Mouse (Mus musculus): ENCODE data around the gene AC129217.1. TPM values are rescaled to one million over a fixed set of nuclear protein-coding genes. Genes with fewer than 3 reads are reported as not detected.

AC129217.1 gene
- not detected for polyA plus RNA-seq (2015; fragmentation: Illumina TruSeq; extraction: RNeasy Lipid Tissue Mini Kit (QIAGEN cat#74804); ENCODE audit: low read depth, low replicate concordance)

DNA sequence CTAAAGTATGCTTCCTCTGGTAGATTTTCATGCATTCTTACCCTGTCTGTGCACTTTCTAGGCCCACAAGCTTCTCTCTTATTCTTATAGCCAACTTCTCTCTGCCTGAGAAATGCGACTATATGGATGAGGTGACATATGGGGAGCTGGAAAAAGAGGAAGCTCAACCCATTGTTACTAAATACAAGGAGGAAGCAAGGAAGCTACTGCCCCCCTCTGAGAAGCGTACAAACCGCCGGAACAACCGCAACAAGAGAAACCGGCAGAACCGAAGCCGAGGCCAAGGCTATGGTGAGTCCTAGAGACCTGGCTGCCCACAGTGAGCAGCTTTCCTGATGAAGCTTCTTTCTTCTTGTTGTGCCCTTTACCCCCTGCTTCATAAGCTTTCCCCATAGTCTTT is at the start of gene AC129217.1:
Gene AC129217.1 (plus strand): TSS at position 114 of the 400 bp plus-strand sequence.

DNA sequence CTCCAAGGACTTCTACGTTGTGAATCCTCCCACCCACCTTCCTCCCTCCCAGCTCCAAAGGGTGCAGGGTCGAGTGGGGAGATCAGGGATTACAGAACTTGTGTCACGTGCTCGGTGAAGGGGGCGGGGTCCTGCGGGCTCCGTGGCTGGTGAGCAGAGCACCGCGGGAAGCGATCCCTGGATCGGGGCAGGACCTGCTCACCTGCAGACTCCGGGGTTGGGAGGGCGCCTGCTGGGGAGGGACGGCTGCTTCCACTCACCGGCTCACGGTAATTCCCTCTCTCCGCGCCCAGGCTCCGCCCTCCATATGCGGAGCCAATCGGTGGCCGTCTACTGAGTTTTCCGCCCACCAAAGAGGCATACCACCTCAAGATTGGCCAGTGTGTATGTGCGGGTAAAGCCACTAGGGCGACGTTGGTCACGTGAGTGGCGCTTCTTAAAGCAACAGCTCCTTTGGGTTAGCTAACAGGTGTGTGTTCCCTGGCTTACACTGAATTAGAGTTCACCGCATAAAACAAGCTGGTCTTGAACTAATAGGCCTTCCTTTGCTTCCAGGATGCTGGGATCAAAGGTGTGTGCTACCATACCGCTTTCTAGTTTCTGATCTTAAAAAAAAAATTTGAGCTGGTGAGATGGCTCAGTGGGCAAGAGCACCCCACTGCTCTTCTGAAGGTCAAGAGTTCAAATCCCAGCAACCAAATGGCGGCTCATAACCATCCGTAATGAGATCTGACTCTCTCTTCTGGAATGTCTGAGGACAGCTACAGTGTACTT is 43.4 kb upstream of the AC129217.1 start, which contains the start of gene Taf6l:
Gene Taf6l (minus strand): TSS at position 410 of the 774 bp plus-strand sequence.

DNA sequence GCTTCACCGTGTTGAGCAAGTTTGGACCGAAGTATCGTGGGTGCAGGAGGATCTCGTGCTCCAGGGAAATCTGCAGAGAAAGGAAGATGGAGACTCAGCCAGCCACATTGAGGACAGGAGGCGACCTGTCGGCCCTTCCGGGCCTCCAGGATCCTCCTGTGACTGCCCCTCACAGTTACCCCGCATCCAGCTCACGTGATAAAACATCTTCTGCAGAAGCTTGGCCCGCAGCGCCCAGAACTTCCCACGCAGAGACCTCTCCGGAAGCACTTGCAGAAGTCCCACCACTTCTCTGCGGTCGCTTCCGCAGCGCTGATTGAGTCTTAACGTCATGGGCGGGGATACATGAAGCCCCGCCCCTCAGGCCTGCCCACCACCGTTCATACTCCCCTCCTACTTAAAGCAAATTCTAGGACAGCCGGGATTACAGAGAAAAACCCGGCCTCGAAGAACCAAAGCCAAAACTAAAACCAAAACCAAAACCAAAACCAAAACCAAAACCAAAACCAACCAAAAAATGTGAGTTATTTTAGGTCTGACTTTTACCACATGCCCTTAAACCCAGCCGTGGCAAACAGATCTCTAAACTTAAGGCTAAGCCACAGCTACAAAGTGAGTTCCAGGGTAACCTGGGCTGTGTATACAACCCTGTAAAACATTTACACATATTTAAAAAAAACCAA is 31.2 kb upstream of the AC129217.1 start, which contains the start of gene Polr2g:
Gene Polr2g (minus strand): TSS at position 314 of the 683 bp plus-strand sequence.

DNA sequence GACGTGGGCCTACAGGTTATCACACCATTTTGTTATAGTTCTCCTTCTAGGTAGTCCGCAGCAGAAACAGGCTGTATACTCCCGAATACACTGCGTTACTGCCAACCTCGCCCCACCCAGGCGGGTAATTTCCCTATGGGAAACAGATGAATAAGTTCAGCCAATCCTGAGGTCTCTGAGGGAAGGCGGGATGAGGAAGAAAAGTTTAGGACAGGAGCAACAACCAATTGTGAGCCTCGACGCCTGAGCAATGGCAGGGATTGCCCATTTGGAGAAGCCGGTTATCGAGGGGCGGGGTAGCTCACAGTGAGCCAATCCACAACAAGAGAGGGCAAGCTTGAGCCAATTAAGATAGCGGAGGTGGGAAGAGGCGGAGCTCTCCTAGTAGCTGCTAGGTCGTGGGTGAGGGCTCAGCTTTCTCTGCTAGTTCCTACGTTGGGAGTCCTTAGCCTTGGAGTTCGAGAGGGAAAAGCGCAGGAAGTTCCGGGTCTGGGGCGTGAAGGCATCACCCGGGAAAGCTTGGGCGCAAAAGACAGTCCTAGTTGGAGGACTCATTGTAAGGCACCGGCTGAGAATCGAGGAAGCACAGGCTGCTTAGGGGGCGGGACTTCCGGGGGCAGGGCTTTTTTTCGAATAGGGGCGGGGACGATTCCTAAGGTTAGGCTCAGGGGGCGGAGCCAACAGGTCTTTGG is 27.3 kb upstream of the AC129217.1 start, which contains the start of gene Zbtb3:
Gene Zbtb3 (plus strand): TSS at position 426 of the 692 bp plus-strand sequence.

DNA sequence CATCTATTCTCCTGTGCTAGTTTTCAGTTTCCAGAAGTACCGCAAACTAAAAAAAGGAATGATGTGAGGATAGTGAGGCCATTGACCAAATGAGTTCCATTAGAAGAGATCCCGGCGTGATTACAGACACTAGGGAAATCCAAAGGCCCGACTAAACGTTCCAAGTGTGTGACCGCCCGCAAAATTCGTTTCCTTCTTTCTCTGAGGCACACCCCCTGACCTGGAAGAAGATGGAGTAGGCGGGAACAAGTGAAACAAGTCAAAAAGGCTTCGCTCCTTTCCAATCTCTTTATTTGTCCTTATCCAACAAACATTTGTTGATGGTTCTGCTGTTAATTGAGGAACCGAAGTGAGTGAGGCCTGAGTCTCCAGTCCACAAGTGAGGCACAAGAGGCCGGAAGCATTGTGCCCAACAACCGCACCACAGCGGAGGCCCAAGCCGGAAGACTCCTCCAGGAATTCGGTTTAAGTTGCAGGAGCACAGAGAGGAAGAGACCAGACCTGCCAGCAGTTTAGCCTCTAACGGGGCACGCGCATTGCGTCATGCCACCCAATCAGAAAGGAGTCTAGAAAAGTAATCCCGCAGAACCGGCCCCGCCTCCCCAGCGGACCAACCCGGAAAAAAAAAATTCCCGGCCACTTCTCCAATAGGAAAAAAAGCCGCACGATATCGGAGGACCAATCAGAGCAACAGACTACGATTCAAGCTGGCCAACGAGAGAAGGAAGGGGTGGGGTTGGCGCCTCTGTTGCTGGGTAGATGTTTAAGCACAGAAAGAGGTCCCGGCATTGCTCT is 10.6 kb upstream of the AC129217.1 start, which contains the start of gene Ttc9c:
Gene Ttc9c (minus strand): TSS at position 533 of the 795 bp plus-strand sequence.

DNA sequence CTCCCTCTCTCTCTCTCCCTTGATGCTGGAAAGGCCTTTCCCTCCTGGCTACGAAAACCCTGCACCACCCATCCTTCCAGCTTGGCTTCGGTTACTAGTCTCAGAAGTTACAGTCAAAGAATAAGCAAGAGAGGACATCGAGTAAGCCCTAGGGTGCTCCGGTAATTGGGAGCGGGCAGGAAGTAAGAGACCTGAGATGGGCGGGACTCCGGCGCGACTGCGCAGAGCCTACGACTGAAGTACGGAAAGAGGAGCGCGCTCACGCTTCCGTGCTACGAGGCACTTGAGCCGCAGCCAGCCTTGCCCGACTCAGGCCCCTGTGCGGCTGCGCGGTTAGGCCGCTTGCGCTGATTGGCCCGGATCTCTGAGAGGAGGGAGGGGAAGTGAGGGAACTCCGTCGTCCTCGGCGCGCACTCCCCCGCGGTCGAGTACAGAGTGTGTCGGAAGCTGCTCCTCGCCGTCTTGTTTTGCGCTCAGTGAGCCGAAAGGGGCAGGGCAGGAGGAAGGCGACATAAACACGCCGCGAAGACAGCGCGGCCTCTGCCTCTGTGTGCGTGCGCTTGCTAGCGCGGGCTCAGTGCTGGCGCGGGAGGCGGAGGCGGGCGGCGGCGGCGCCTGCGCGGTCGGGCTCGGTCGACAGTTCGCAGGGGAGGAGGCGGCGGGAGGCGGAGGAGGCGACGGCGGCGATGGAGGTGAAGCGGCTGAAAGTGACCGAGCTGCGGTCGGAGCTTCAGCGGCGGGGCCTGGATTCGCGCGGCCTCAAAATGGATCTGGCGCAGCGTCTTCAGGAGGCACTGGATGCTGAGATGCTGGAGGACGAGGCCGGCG is 9.8 kb upstream of the AC129217.1 start, which contains the start of gene Hnrnpul2:
Gene Hnrnpul2 (plus strand): TSS at position 415 of the 828 bp plus-strand sequence.

DNA sequence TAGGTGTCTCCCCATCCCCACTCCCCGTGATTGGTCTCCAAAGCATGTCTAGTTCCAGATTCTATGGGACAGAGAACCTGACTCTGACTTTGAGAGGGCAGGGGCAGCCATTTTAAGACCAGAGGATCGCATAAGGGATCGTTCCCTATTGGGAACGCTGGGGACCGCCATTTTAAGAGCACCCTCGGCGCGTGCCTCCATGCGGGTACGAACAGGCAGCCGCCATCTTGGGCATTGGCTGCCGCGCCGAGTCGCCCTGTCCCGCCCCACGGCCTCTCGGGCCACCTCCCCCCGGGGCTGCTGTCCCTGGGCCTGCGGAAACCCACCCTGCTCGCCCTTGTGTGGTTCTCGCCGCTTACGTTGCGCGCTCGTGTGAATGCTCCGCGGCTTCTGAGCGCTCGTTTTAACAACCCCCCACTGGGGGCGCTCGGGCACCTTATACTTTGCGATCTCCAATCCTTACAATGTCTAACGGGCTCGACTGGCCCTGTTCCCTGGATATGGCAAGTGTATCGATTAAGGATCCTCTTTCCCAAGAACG is 7.7 kb downstream of the AC129217.1 start, which contains the start of gene Bscl2:
Gene Bscl2 (plus strand): TSS at position 217 of the 541 bp plus-strand sequence.

DNA sequence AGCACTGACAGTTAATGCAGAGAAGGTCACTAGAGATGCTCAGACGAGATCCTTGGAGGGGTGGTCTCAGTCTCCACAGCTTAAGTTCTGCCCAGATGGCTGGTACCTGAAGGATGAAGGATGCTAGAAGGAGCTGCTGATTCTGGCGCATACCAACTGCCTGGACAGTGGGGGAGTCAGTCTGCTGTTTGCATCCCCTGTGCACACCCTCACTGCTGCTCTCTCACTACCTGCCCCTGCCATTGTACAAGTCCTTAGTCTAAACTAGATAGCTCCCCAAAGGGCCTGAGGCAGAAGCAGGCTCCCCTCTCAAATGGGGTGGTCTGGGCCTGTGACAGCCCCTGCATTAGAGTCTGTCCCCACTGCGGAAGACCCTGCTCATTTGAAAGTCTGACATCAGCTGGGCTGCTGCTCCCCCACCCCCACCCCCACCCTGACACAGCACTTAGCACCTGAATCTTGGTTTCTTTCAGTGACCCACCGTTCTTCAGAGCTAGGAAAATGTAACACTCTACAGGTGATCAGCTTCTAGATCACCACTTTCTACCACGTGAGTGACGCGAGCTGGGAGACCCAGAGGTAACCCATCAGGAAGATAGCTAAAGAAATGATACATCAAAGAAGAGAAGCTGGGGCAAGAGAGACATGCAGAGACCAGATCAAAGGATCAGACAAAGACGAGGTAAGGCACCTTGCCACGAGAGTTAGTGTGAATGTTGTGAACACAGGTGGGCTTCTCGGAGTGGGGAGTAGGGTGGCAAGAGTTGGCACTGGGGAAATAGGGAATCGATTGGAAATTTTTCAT is 9.7 kb downstream of the AC129217.1 start, which contains the start of gene Gng3:
Gene Gng3 (minus strand): TSS at position 92 of the 805 bp plus-strand sequence.

DNA sequence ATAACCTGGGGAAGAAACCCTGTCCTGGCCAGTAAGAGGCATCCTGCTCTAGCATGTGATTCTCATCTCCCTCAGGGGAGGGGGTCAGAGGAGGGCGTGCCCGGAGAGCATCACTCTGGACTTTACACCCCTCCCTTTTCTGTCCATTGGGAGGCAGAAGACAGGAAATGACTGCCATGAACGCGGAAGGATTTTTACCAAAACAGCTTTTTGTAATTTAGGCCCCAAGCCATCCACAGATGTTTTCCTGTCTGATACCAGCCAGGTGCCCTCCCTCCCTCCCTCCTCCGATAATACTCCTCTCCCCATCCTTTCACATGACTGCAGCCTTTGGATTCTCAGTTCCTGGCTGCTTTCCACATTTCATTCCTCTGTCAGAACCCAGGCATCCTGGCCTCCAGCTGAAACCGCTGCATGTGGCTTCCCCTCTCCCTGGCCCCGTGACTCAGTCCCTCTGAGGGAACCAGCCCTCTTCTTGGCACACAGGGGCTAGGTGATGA is 20.9 kb downstream of the AC129217.1 start, which contains the start of gene Lrrn4cl:
Gene Lrrn4cl (plus strand): TSS at position 367 of the 500 bp plus-strand sequence.

DNA sequence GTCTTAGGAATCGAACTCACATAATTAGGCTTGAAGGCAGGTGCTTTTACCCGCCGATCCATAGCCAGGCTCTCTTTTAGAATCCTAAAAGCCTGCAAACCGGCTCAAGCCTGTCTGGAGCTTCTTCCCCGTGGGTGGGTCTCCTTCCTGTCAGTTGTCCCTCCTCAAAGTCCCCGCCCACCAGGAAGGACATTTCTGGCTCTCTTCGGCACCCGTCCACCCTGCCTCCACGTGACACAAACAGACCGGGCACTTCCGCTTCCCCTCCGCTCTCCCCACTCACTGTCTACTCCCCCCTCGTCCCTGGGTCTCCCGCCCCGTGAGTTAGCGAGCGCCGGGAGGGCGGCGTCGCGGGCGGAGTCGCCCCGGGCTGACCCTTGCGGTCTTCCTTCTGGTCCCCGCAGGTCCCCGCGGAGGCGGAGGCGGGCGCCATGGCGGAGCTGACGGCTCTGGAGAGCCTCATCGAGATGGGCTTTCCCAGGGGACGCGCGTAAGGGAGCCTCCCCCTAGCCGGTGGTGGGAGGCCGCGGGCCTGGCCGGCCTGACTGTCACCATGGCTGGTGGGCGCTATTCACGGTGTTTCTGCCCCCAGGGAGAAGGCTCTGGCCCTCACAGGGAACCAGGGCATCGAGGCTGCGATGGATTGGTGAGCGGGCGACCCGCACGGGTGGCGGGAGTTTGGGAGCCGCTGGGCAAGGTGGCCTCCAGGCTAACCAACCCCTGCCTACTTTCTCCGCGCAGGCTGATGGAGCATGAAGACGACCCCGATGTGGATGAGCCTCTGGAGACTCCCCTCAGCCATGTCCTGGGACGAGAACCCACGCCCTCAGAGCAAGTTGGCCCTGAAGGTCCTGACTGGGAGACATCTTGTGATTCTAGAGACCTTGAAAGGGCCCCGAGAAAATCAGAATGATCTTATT is 42.0 kb downstream of the AC129217.1 start, which contains the start of gene Ubxn1:
Gene Ubxn1 (plus strand): TSS at position 230 of the 920 bp plus-strand sequence.

DNA sequence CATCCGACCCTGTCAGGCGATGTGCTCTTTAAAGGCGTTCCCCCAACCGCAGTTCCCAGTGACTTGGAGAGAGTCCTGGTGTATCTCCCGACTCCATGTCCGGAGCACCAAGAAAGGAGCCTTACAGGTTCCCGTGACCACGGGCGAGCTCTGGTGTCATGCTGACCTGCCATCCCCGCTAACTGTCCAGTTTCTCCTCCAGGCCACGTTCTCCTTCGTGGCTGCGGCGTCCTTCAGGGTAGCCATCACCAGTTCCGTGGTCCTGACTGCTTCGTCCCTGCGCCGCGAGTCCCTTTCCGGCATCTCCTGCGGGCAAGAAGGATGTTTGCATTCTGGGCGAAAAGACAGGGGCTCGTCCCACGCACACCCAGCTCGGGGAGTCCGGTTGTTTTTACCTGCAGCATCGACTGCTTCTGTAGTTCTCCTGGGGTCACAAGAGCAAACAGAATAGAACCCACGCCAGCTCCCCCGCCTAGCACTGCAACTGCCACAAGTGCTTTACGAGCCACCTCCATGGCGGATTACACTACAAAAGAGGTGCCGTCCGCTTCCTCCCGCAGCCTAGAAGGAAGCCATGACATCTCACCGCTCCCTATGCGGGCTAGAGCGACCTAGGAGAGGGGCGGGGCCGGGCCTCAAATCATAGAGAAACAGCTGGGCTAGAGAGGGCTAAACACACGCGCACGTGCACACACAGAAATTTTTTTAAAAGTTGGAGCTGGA is 50.9 kb downstream of the AC129217.1 start, which contains the start of gene Uqcc3:
Gene Uqcc3 (minus strand): TSS at position 613 of the 723 bp plus-strand sequence.

DNA sequence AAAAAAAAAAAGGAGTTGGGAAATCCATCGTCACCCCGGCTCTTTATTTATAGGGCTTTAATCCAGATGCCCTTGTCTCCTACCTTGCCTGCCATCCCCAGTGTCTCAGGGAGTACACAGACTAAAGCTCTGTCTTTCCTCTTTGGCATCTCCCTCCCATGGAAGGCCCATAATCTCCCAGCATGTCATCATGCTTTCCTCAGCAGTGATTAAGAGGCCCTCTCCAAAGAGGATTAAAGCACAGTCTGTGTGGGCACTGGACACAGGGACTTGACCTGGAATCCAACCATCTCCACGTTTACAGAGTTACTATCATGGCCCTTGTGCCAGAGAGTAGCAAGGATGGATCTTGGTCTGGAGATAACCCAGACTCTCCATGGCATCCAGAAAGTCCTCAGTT is 54.0 kb downstream of the AC129217.1 start, which contains the start of the genes Lbhd1 and Gm49403:
Gene Lbhd1 (plus strand): TSS at position 117 of the 400 bp plus-strand sequence.
Gene Gm49403 (plus strand): TSS at position 315 of the 400 bp plus-strand sequence.

DNA sequence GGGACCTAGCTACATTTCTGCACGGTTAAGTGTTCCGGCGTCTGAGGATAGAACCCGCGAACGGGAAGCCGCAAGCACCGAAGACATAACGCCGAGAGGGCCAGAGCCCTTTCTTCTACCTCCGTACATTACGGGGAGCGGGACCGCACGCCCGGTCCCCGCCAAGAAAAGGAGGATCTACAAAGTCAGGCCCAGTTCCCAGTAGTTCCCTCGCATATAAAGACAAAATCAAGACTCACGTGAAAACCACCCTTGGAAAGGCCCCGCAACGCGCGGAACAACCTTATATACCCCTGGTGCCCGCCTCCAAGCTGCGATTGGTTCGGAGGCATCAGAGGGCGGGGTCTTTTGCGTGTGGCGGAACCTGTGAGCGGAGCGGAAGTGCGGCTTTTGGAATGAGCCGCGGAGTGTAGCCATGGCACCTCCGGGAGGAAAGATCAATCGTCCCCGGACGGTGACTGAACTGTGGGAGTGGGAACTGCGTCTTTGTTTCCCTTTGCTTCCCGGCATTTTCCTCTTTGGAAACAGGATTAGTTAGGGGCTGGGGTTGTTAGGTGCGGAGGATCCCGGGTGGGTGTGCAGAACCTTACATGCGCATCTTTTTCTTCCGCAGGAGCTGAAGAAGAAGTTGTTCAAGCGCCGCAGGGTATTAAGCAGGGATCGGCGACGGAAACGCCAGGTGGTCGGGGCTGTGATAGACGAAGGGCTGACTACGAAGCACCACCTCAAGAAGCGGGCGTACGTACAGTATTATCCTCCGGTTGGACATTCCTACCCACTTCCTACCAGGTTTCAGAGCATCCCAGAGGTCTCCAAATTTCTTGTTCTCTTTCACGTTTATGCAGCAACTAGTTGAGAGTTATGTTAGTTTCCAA is 59.2 kb downstream of the AC129217.1 start, which contains the start of the genes 1810009A15Rik and Gm49416:
Gene 1810009A15Rik (plus strand): TSS at position 343 of the 875 bp plus-strand sequence.
Gene Gm49416 (plus strand): TSS at position 416 of the 875 bp plus-strand sequence.

